Mouse (Mus musculus) limb, embryonic 14.5 days (tissue): ENCODE results near the gene Taok2. TPM values are rescaled to one million over a fixed set of nuclear protein-coding genes. Genes with fewer than 3 reads are reported as not detected.

Experiments used
- ATAC-seq: fragments of 200-750 bp; cut with Nextera tagmentation; 2 replicates; pipeline ENCODE4 v1.8.0; 2017; ENCODE audit warnings: low read depth, moderate number of reproducible peaks, moderate TSS enrichment; ENCODE audit not compliant: low FRiP score
- DNase-seq: peaks from one replicate; pipeline ENCODE4 v3.0.0-alpha.2; 2015; ENCODE audit warnings: low spot score
- H3K27ac ChIP-seq: fragments of 300-500 bp; sonication (generic); replicated peaks from 2 replicates; pipeline ENCODE4 v1.5.1; 2014; ENCODE audit warnings: low read depth, mild to moderate bottlenecking, low read length, moderate library complexity, mixed read lengths
- H3K27me3 ChIP-seq: fragments of 300-500 bp; sonication (generic); 2 replicates; pipeline ENCODE4 v1.6.1; 2014; ENCODE audit warnings: low read length, mixed read lengths; ENCODE audit not compliant: control insufficient read depth, insufficient read depth
- H3K36me3 ChIP-seq: fragments of 300-500 bp; sonication (generic); 2 replicates; pipeline ENCODE4 v1.6.1; 2014; ENCODE audit warnings: mild to moderate bottlenecking, low read length, moderate library complexity, mixed read lengths; ENCODE audit not compliant: control insufficient read depth, insufficient read depth
- H3K4me1 ChIP-seq: fragments of 300-500 bp; sonication (generic); 2 replicates; pipeline ENCODE4 v1.6.1; 2014; ENCODE audit warnings: antibody characterized with exemption, low read length, mixed read lengths; ENCODE audit not compliant: control insufficient read depth, insufficient read depth
- H3K4me2 ChIP-seq: fragments of 300-500 bp; sonication (generic); replicated peaks from 2 replicates; pipeline ENCODE4 v1.6.1; 2014; ENCODE audit warnings: low read depth, mild to moderate bottlenecking, low read length, moderate library complexity; ENCODE audit not compliant: severe bottlenecking
- H3K4me3 ChIP-seq: fragments of 300-500 bp; sonication (generic); replicated peaks from 2 replicates; pipeline ENCODE4 v1.5.1; 2014; ENCODE audit warnings: low read length
- H3K9ac ChIP-seq: fragments of 300-500 bp; sonication (generic); 2 replicates; pipeline ENCODE4 v1.6.1; 2014; ENCODE audit warnings: mild to moderate bottlenecking, low read depth, low read length, moderate library complexity; ENCODE audit not compliant: severe bottlenecking
- H3K9me3 ChIP-seq: fragments of 300-500 bp; sonication (generic); 2 replicates; pipeline ENCODE4 v1.6.1; 2016; ENCODE audit warnings: low read length; ENCODE audit not compliant: control insufficient read depth
- POLR2A ChIP-seq: fragments of 200-500 bp; IDR thresholded peaks from 2 replicates; pipeline ENCODE4 v1.8.0; 2012; ENCODE audit warnings: inconsistent platforms, mild to moderate bottlenecking, moderate library complexity, borderline replicate concordance; ENCODE audit not compliant: insufficient read depth, insufficient read length; ENCODE audit errors: extremely low read depth
- WGBS: fragments of 180-500 bp; shearing (Covaris S2); extraction: QIAGEN DNeasy Blood & Tissue Kit; methylation state at CpG from one replicate; pipeline ENCODE4 v1.1.7; 2014; 5-methylcytosine and 5-hydroxymethylcytosine counted together
- polyA plus RNA-seq, 2 experiments: library from polyadenylated mRNA; depleted of rRNA in 1 of 2; stranded (reverse) in 1 of 2; unstranded in 1 of 2; fragments of >200 nt; fragmentation: Nextera tagmentation in 1 of 2; extraction: Ambion mirVana in 1 of 2; gene quantifications; 2 replicates each; pipeline versions ENCODE4 v1.2.1 to v1.2.3; 2012 to 2014

Gene Taok2
- polyA plus RNA-seq, 2 experiments, result 28.5 to 106 TPM

GRCm38 (mm10) chr7:126847116-126847420 is 37.4 kb downstream of the Taok2 start, which contains the start of gene Doc2a:
Gene Doc2a, plus strand, starts transcription at chr7:126847416.
- H3K27ac ChIP-seq, result no peak within 1 kb of the TSS

GRCm38 (mm10) chr7:126845516-126845915 is 39.0 kb downstream of the Taok2 start:
- ATAC-seq, result no peak
- 84% methylated on average over 2 of the region's 2 CpGs for WGBS
- no peak for DNase-seq
- no peaks in the 10 kb centered on the region for H3K36me3 ChIP-seq
- H3K9me3 ChIP-seq, result no peaks in the 10 kb centered on the region
- H3K27ac ChIP-seq, result no peak overlapping the region
- no peak overlapping the region for H3K9ac ChIP-seq
- peaks cover 32% of the 10 kb centered on the region for H3K27me3 ChIP-seq
- H3K4me2 ChIP-seq, result no peak overlapping the region
- no peak overlapping the region for H3K4me3 ChIP-seq
- no peak for TF ChIP-seq POLR2A
- H3K4me1 ChIP-seq, result peaks cover 6% of the 10 kb centered on the region; the same call in 1 of the 2 replicates

More at GRCm38 (mm10) chr7:126847116-126847420, 37.4 kb downstream of the Taok2 start, which contains the start of gene Doc2a:
- Histone ChIP-seq H3K36me3 (peaks cover 6% of the 10 kb centered on the region), H3K27me3 (peaks cover 32% of the 10 kb centered on the region), H3K4me3 (peak within 1 kb of the TSS; percentile 50), H3K4me1 (peaks cover 6% of the 10 kb centered on the region; the same call in 1 of the 2 replicates), H3K4me2 (peak within 1 kb of the TSS; percentile 97), H3K9me3 (no peaks in the 10 kb centered on the region), H3K9ac (peak within 1 kb of the TSS; percentile 58)
- TF ChIP-seq POLR2A, result no peak
- ATAC-seq (no peak), DNase-seq (no peak)
- 34% methylated on average over 4 of the region's 4 CpGs for WGBS

- no peak overlapping the region for H3K4me2 ChIP-seq
- WGBS, result 80% methylated on average over 9 of the region's 9 CpGs
- H3K9ac ChIP-seq, result no peak overlapping the region
- peaks cover 13% of the 10 kb centered on the region for H3K27me3 ChIP-seq
- DNase-seq (no peak), ATAC-seq (no peak)
- H3K4me3 ChIP-seq, result no peak overlapping the region
- H3K27ac ChIP-seq, result no peak overlapping the region
- peaks cover 4% of the 10 kb centered on the region; the same call in 1 of the 2 replicates for H3K4me1 ChIP-seq
- no peaks in the 10 kb centered on the region for H3K9me3 ChIP-seq
- TF ChIP-seq POLR2A, result no peak
- H3K36me3 ChIP-seq, result no peaks in the 10 kb centered on the region
Measured at GRCm38 (mm10) chr7:126843276-126843675, 41.2 kb downstream of the Taok2 start.

- Histone ChIP-seq H3K27ac (no peak overlapping the region), H3K36me3 (no peaks in the 10 kb centered on the region), H3K4me1 (no peaks in the 10 kb centered on the region), H3K27me3 (no peaks in the 10 kb centered on the region), H3K9me3 (no peaks in the 10 kb centered on the region), H3K9ac (no peak overlapping the region), H3K4me3 (no peak overlapping the region), H3K4me2 (no peak overlapping the region)
- 89% methylated on average over 1 of the region's 1 CpGs for WGBS
- ATAC-seq, result 0 out of 2 replicates have a peak, but pooled peaks have one; percentile 29
- TF ChIP-seq POLR2A, result no peak
- DNase-seq, result no peak
Measured at GRCm38 (mm10) chr7:126833294-126833693, 51.2 kb downstream of the Taok2 start.

GRCm38 (mm10) chr7:126832036-126832598 is 52.4 kb downstream of the Taok2 start:
- ATAC-seq (peak; percentile 70), DNase-seq (peak; percentile 77)
- Histone ChIP-seq H3K9me3 (no peaks in the 10 kb centered on the region), H3K27ac (no peak overlapping the region), H3K27me3 (no peaks in the 10 kb centered on the region), H3K36me3 (no peaks in the 10 kb centered on the region), H3K9ac (no peak overlapping the region), H3K4me2 (peak overlapping the region; percentile 44), H3K4me1 (no peaks in the 10 kb centered on the region), H3K4me3 (no peak overlapping the region)
- WGBS, result under 1% methylated on average over 21 of the region's 21 CpGs
- TF ChIP-seq POLR2A, result no peak
